In the genomic region with DNA sequence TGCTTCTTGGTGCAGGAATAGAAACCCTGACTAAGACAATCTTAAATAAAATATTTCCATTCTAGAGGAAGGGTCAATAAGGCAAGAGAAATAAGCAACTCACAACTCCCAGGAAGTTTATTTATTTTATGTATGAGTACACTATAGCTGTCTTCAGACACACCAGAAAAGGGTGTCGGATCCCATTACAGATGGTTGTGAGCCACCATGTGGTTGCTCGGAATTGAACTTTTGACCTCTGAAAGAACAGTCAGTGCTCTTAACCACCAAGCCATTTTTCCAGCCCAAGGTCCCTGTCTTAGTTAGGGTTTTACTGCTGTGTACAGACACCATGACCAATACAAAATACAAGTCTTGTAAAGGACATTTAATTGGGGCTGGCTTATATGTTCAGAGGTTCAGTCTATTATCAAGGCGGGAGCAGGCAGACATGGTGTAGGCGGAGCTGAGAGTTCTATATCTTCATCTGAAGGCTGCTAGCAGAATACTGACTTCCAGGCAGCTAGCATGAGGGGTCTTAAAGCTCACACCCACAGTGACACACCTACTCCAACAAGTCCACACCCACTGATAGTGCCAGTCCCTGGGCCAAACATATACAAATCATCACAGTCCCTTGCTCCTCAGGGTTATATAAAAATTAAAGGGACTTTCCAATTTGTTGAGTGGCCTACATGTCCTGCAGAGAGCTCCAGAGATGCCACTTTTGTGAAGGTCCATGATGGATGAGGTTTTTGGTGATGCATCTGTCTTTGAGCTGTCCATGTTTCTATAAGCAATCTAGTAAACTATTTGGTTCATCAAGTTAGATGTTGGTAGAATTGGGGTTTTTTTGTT, we compare ENCODE assay signal across 22 mouse cellular contexts. TPM values are rescaled to one million over a fixed set of nuclear protein-coding genes. Genes with fewer than 3 reads are reported as not detected.
A peak's percentile ranks its signal among the peaks of the same experiment; 100 is the strongest.
DNase-seq lines count a peak whose midpoint lies in the region; ATAC-seq and TF ChIP-seq lines count a peak whose summit lies in the region.
"Had no signal": no experiment of that assay in that cellular context is flagged by ENCODE, and none has a peak within 500 bp of the region (broad histone marks: within the 10 kb centered on the region; RNA-seq: fewer than 3 reads in every experiment).

No protein-coding gene starts in this region.

- no peak overlapping the region for H3K9ac ChIP-seq in midbrain, embryonic 11.5 days (ENCODE audit: low read length)
- H3K9ac ChIP-seq in liver, embryonic 11.5 days (ENCODE audit: low read depth, low read length) = no peak overlapping the region
- no peak overlapping the region for H3K9ac ChIP-seq in liver, postnatal 0 days (replicated peaks)
- H3K9ac ChIP-seq: hindbrain, embryonic 12.5 days; kidney, embryonic 15.5 days; lung, embryonic 15.5 days; neural tube, embryonic 15.5 days had no signal

- H3K4me2 ChIP-seq in midbrain, embryonic 11.5 days = no peak overlapping the region
- H3K4me2 ChIP-seq in liver, embryonic 11.5 days = no peak overlapping the region; the same call in 1 of the 2 replicates
- H3K4me2 ChIP-seq in liver, postnatal 0 days (ENCODE audit: low read depth, low read length) = no peak overlapping the region
- H3K4me2 ChIP-seq: hindbrain, embryonic 12.5 days; kidney, embryonic 15.5 days; lung, embryonic 15.5 days; neural tube, embryonic 15.5 days had no signal

- TF ChIP-seq EP300 in liver, postnatal 0 days (IDR thresholded peaks at IDR 0.05; ENCODE audit: low read depth) = no peak

- DNase-seq in midbrain, embryonic 11.5 days (ENCODE audit: low spot score, missing footprints) = peak; percentile 68
- no peak for DNase-seq in midbrain, embryonic 10.5 days (ENCODE audit: low spot score)
- DNase-seq in c-Kit-negative CD71-positive TER-119-positive erythroid progenitor cells, embryonic 14.5 days (ENCODE audit: low read depth, low spot score) = peak; percentile 36
- no peak for DNase-seq in liver, embryonic 11.5 days (ENCODE audit: low spot score)
- DNase-seq in liver, postnatal 0 days = no peak
- no peak for DNase-seq in right cerebral cortex, postnatal 4 days
- DNase-seq in natural killer cell, adult 2 months (ENCODE audit: low spot score in 2 of 2) = no peak
- DNase-seq in gastrocnemius, adult 2 months = no peak
- DNase-seq: adrenal gland, adult 2 months; cerebellum, adult 9-10 months; kidney, postnatal 36 days; lung, postnatal 36 days; right cerebral cortex, adult 18-20 months; thymus, adult 18-20 months had no signal

- no peak for TF ChIP-seq CTCF in liver, postnatal 0 days (IDR thresholded peaks at IDR 0.05; ENCODE audit: low read depth)
- no peak for TF ChIP-seq CTCF in gastrocnemius, adult 2 months (IDR thresholded peaks at IDR 0.05)

- H3K9me3 ChIP-seq in midbrain, embryonic 11.5 days (ENCODE audit: control insufficient read depth, low read length) = no peaks in the 10 kb centered on the region
- H3K9me3 ChIP-seq in midbrain, embryonic 10.5 days (replicated peaks) = no peaks in the 10 kb centered on the region
- H3K9me3 ChIP-seq in liver, embryonic 11.5 days (ENCODE audit: control insufficient read depth, low read length) = no peaks in the 10 kb centered on the region
- no peaks in the 10 kb centered on the region for H3K9me3 ChIP-seq in liver, postnatal 0 days (ENCODE audit: low read length)
- H3K9me3 ChIP-seq: hindbrain, embryonic 12.5 days; kidney, embryonic 15.5 days; lung, embryonic 15.5 days; neural tube, embryonic 15.5 days had no signal

- intact Hi-C loops in gastrocnemius, adult 2 months (cut with DNase I) = no loop called here

- H3K4me1 ChIP-seq in midbrain, embryonic 11.5 days (ENCODE audit: control insufficient read depth, insufficient read depth, low read length) = no peaks in the 10 kb centered on the region
- H3K4me1 ChIP-seq in midbrain, embryonic 10.5 days = no peaks in the 10 kb centered on the region
- H3K4me1 ChIP-seq in liver, embryonic 11.5 days (replicated peaks; ENCODE audit: control insufficient read depth, insufficient read depth, low read length) = peaks cover 10% of the 10 kb centered on the region
- H3K4me1 ChIP-seq in liver, postnatal 0 days (ENCODE audit: insufficient read depth) = peaks cover 9% of the 10 kb centered on the region
- H3K4me1 ChIP-seq: hindbrain, embryonic 12.5 days; lung, embryonic 15.5 days had no signal

- 92% methylated on average over 4 of the region's 4 CpGs for WGBS in midbrain, embryonic 11.5 days
- 85% methylated on average over 4 of the region's 4 CpGs for WGBS in midbrain, embryonic 10.5 days
- WGBS in liver, embryonic 11.5 days = 77% methylated on average over 4 of the region's 4 CpGs
- 64% methylated on average over 4 of the region's 4 CpGs for WGBS in liver, postnatal 0 days (ENCODE audit: insufficient replicate concordance)

- no peaks in the 10 kb centered on the region for H3K36me3 ChIP-seq in midbrain, embryonic 11.5 days (ENCODE audit: control insufficient read depth, insufficient read depth, low read length)
- peaks cover 35% of the 10 kb centered on the region for H3K36me3 ChIP-seq in midbrain, embryonic 10.5 days
- H3K36me3 ChIP-seq in liver, embryonic 11.5 days (ENCODE audit: control insufficient read depth, insufficient read depth, low read length) = peaks cover 3% of the 10 kb centered on the region; the same call in 1 of the 2 replicates
- H3K36me3 ChIP-seq in liver, postnatal 0 days (replicated peaks; ENCODE audit: insufficient read depth, low read length) = peaks cover 3% of the 10 kb centered on the region; the same call in 1 of the 2 replicates
- H3K36me3 ChIP-seq: hindbrain, embryonic 12.5 days; neural tube, embryonic 15.5 days had no signal

- no peak overlapping the region for H3K4me3 ChIP-seq in midbrain, embryonic 11.5 days (ENCODE audit: low read depth, low read length)
- H3K4me3 ChIP-seq in midbrain, embryonic 10.5 days = no peak overlapping the region
- H3K4me3 ChIP-seq in liver, embryonic 11.5 days (ENCODE audit: low read depth, low read length) = no peak overlapping the region
- H3K4me3 ChIP-seq in liver, postnatal 0 days (ENCODE audit: low read depth, low read length) = no peak overlapping the region
- no peak overlapping the region for H3K4me3 ChIP-seq in gastrocnemius, adult 2 months
- H3K4me3 ChIP-seq: hindbrain, embryonic 12.5 days; kidney, embryonic 15.5 days; lung, embryonic 15.5 days; neural tube, embryonic 15.5 days had no signal

- ATAC-seq in midbrain, embryonic 11.5 days (ENCODE audit: low FRiP score) = no peak
- peak; percentile 89 for ATAC-seq in liver, embryonic 11.5 days (replicated peaks; ENCODE audit: low FRiP score)
- peak; percentile 67 for ATAC-seq in liver, postnatal 0 days
- ATAC-seq: CD4-positive, CD25-positive, alpha-beta regulatory T cell, adult 4 months; forebrain, embryonic 16.5 days; intestine, postnatal 0 days; Patski had no signal

- no peaks in the 10 kb centered on the region for H3K27me3 ChIP-seq in midbrain, embryonic 11.5 days (ENCODE audit: control insufficient read depth, insufficient read depth, low read length)
- H3K27me3 ChIP-seq in midbrain, embryonic 10.5 days (ENCODE audit: low read depth, poor library complexity, severe bottlenecking) = no peaks in the 10 kb centered on the region
- no peaks in the 10 kb centered on the region for H3K27me3 ChIP-seq in liver, embryonic 11.5 days (replicated peaks; ENCODE audit: control insufficient read depth, insufficient read depth, low read length)
- H3K27me3 ChIP-seq in liver, postnatal 0 days (ENCODE audit: insufficient read depth, low read length) = no peaks in the 10 kb centered on the region
- H3K27me3 ChIP-seq: hindbrain, embryonic 12.5 days; kidney, embryonic 15.5 days; lung, embryonic 15.5 days; neural tube, embryonic 15.5 days; Patski had no signal

- H3K27ac ChIP-seq in midbrain, embryonic 11.5 days (ENCODE audit: low read depth, low read length) = no peak overlapping the region
- H3K27ac ChIP-seq in midbrain, embryonic 10.5 days (replicated peaks) = no peak overlapping the region
- H3K27ac ChIP-seq in liver, embryonic 11.5 days (ENCODE audit: low read depth, low read length) = peak overlapping the region; percentile 16; the same call in 1 of the 2 replicates
- no peak overlapping the region for H3K27ac ChIP-seq in liver, postnatal 0 days (ENCODE audit: low read depth)
- no peak overlapping the region for H3K27ac ChIP-seq in gastrocnemius, adult 2 months
- H3K27ac ChIP-seq: hindbrain, embryonic 12.5 days; kidney, embryonic 15.5 days; lung, embryonic 15.5 days; neural tube, embryonic 15.5 days had no signal

RNA-seq across cellular contexts. Expression of gene Ube3c, which starts 9.0 kb away (rescaled TPM):
- polyA plus RNA-seq in midbrain, embryonic 11.5 days (2014; fragmentation: Nextera tagmentation; extraction: Ambion mirVana) = 36.2 and 38.3 TPM in 2 replicates
- 16.1 and 20.8 TPM in 2 replicates for polyA plus RNA-seq in midbrain, embryonic 10.5 days (2016; fragmentation: Nextera tagmentation; extraction: Ambion mirVana)
- 29.4 and 31.1 TPM in 2 replicates for polyA plus RNA-seq in liver, embryonic 11.5 days (2014; fragmentation: Nextera tagmentation; extraction: Ambion mirVana)
- polyA plus RNA-seq in liver, postnatal 0 days (2015; fragmentation: Nextera tagmentation; extraction: Ambion mirVana) = 6.8 and 8.0 TPM in 2 replicates
- 10 to 100 TPM; 35.9 to 36.3 TPM for total RNA-seq in gastrocnemius, adult 2 months (2021)

Comparison
In these comparisons a context has a peak if more than half of its experiments do, and no peak if none do; other contexts are left out.
1. DNase-seq: peak in midbrain, embryonic 11.5 days (single experiment) and c-Kit-negative CD71-positive TER-119-positive erythroid progenitor cells, embryonic 14.5 days (single experiment); none in midbrain, embryonic 10.5 days (single experiment), liver, embryonic 11.5 days (single experiment), liver, postnatal 0 days (single experiment), right cerebral cortex, postnatal 4 days (single experiment), natural killer cell, adult 2 months (0 of 2) and gastrocnemius, adult 2 months (single experiment).